Mouse (Mus musculus) hindbrain, embryonic 16.5 days (tissue): Measurements from ENCODE around the gene Tada2b. TPM values are rescaled to one million over a fixed set of nuclear protein-coding genes. Genes with fewer than 3 reads are reported as not detected.
A peak's percentile ranks its signal among the peaks of the same experiment; 100 is the strongest.

Experiments
- ATAC-seq: fragments of 200-750 bp; cut with Nextera tagmentation; 2 replicates; pipeline ENCODE4 v1.8.0; 2017; ENCODE audit warnings: moderate TSS enrichment, moderate library complexity
- H3K27ac ChIP-seq: fragments of 300-500 bp; sonication (generic); 2 replicates; pipeline ENCODE4 v1.5.1; 2014; ENCODE audit warnings: low read depth, mild to moderate bottlenecking, control low read depth, low read length, moderate library complexity
- H3K27me3 ChIP-seq: fragments of 300-500 bp; sonication (generic); replicated peaks from 2 replicates; pipeline ENCODE4 v1.6.1; 2014; ENCODE audit warnings: low read length; ENCODE audit not compliant: control insufficient read depth, insufficient read depth
- H3K36me3 ChIP-seq: fragments of 300-500 bp; sonication (generic); 2 replicates; pipeline ENCODE4 v1.6.1; 2014; ENCODE audit warnings: mild to moderate bottlenecking, low read length, moderate library complexity, mixed read lengths; ENCODE audit not compliant: control insufficient read depth, insufficient read depth
- H3K4me1 ChIP-seq: fragments of 300-500 bp; sonication (generic); 2 replicates; pipeline ENCODE4 v1.6.1; 2014; ENCODE audit warnings: low read depth, low read length; ENCODE audit not compliant: control insufficient read depth, insufficient read depth
- H3K4me2 ChIP-seq: fragments of 300-500 bp; sonication (generic); 2 replicates; pipeline ENCODE4 v1.6.1; 2014; ENCODE audit warnings: mild to moderate bottlenecking, low read length, control low read depth, moderate library complexity
- H3K4me3 ChIP-seq: fragments of 300-500 bp; sonication (generic); 2 replicates; pipeline ENCODE4 v1.5.1; 2014; ENCODE audit warnings: mild to moderate bottlenecking, low read length, control low read depth, moderate library complexity
- H3K9ac ChIP-seq: fragments of 300-500 bp; sonication (generic); 2 replicates; pipeline ENCODE4 v1.6.1; 2014; ENCODE audit warnings: low read depth, mild to moderate bottlenecking, control low read depth, low read length, moderate library complexity
- H3K9me3 ChIP-seq: fragments of 300-500 bp; sonication (generic); 2 replicates; pipeline ENCODE4 v1.6.1; 2014; ENCODE audit warnings: mild to moderate bottlenecking, low read length, moderate library complexity; ENCODE audit not compliant: control insufficient read depth
- WGBS: fragments of 180-500 bp; shearing (Covaris S2); extraction: QIAGEN DNeasy Blood & Tissue Kit; methylation state at CpG from one replicate; pipeline ENCODE4 v1.1.7; 2014; 5-methylcytosine and 5-hydroxymethylcytosine counted together
- polyA plus RNA-seq: library from polyadenylated mRNA; unstranded; fragments of >200 nt; fragmentation: Nextera tagmentation; extraction: Ambion mirVana; gene quantifications from 2 replicates; pipeline ENCODE4 v1.2.1, GENCODE M21; 2015

The Tada2b gene
- polyA plus RNA-seq = 3.0 and 3.6 TPM in 2 replicates

- Histone ChIP-seq H3K4me2 (peak within 1 kb of the TSS; percentile 93), H3K4me1 (peaks cover 39% of the 10 kb centered on the region), H3K9me3 (no peaks in the 10 kb centered on the region), H3K27ac (peak within 1 kb of the TSS; percentile 86), H3K4me3 (peak within 1 kb of the TSS; percentile 94), H3K27me3 (no peaks in the 10 kb centered on the region), H3K9ac (peak within 1 kb of the TSS; percentile 90), H3K36me3 (peaks cover 3% of the 10 kb centered on the region; the same call in 1 of the 2 replicates)
- 0% methylated on average over 65 of the region's 97 CpGs for WGBS
- ATAC-seq = peak; percentile 99
These were observed at the start of gene Tada2b, which contains the start of gene Ccdc96 for GRCm38 (mm10) chr5:36484171-36484990. Tada2b (minus strand) TSS chr5:36484285. Ccdc96 (plus strand) TSS chr5:36484588.

DNA sequence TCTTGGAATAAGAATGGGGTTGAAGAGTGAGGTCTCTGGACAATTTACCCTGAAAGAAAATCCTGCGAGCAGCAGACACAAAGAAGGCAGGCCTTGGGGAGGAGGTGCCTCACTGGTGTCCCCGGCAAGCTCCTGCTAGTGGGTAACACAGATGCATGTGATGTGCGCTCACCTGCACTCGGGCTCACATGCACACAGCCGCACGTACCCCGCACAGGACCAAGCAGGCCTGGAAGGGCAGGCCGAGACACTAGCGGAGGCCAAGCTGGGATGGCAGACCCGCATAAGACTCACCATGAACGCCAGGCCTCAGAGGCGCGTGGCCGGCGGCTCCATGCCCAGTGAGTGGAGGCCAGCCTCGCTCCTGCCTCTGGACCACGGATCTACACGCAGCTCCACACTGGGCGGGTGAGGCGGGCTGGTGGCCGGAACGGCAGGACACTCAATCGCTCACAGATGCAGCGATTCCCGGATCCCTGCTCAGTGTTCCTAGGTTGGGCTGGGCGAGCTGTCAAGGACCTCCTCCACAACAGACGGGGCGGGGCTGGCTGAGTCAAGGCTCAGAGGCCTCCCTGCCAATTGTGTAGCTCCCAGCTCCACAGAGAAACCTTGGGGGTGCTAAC is 46.2 kb upstream of the Tada2b start:
- H3K9me3 ChIP-seq = no peaks in the 10 kb centered on the region
- H3K4me2 ChIP-seq = peak overlapping the region; percentile 77
- peak overlapping the region; percentile 85 for H3K9ac ChIP-seq
- H3K36me3 ChIP-seq = no peaks in the 10 kb centered on the region
- peak overlapping the region; percentile 68 for H3K4me3 ChIP-seq
- WGBS = under 1% methylated on average over 28 of the region's 28 CpGs
- peaks cover 20% of the 10 kb centered on the region for H3K4me1 ChIP-seq
- H3K27me3 ChIP-seq = no peaks in the 10 kb centered on the region
- H3K27ac ChIP-seq = peak overlapping the region; percentile 85
- ATAC-seq = peak; percentile 97

DNA sequence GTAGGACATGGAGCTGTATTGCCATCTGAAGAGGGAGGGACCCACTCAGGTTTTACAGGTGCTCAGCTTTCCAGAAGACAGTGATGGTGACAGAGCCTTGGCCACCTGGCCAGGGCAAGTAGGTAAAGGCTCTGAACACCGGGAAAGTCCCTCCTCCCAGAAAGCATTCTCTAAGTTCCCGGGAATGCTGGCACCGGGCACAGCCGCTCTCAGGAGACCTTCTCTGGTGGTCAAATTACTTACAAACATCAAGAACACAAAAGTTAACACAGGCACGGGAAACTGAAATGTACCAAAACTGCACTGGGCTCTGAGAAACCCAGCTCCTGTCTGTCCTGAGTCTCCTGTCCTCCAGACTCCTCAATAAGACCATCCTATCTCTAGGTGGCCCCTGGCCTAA is 45.6 kb upstream of the Tada2b start:
- Histone ChIP-seq H3K4me1 (peaks cover 20% of the 10 kb centered on the region), H3K9me3 (no peaks in the 10 kb centered on the region), H3K36me3 (no peaks in the 10 kb centered on the region), H3K4me3 (peak overlapping the region; percentile 68), H3K4me2 (peak overlapping the region; percentile 77), H3K27me3 (no peaks in the 10 kb centered on the region), H3K27ac (peak overlapping the region; percentile 85), H3K9ac (peak overlapping the region; percentile 85)
- WGBS = 7% methylated on average over 5 of the region's 5 CpGs
- no peak for ATAC-seq

DNA sequence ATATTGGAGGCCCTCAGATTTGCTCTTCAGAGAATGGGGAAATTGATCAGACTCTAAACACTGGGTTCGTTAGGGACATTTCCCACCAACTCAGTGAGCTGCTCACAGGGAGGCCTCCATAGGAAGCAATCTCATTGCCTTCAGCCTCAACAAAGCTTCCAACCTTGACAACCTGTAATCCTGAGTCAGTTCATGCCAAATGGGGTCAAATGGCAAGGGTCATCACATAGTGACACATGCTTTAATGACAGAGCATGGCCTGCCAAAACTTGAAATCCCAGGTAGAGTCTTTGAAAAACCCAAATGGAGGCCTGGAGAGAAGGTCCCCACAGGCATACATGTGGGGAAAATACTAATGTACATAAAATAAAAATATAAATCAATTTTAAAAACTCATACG is 42.8 kb upstream of the Tada2b start:
- Histone ChIP-seq H3K4me3 (no peak overlapping the region), H3K9me3 (no peaks in the 10 kb centered on the region), H3K27me3 (no peaks in the 10 kb centered on the region), H3K36me3 (no peaks in the 10 kb centered on the region), H3K27ac (no peak overlapping the region), H3K4me1 (peaks cover 20% of the 10 kb centered on the region), H3K4me2 (no peak overlapping the region), H3K9ac (no peak overlapping the region)
- WGBS = 91% methylated on average over 2 of the region's 2 CpGs
- ATAC-seq = no peak

DNA sequence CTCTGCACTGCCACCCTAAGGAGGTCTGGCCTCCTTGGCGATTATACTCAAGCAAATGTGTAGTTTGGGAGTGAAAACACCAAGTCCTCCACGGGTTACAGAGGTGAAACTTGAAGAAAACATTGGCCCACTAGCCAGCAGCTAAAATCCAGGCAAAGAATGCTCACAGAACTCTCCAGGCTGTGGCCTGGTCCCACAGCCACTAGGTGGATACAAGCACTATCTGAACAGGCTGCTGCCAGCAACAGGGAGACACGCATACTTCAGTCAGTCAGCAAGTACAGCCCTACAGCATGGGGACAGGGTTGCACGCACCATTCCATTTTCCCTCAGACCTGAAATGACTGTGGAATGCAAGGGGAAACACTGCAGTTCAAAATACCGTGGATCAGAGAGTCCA is 42.2 kb upstream of the Tada2b start:
- no peak for ATAC-seq
- 83% methylated on average over 5 of the region's 5 CpGs for WGBS
- H3K4me2 ChIP-seq = no peak overlapping the region
- no peaks in the 10 kb centered on the region for H3K9me3 ChIP-seq
- no peak overlapping the region for H3K9ac ChIP-seq
- H3K36me3 ChIP-seq = peaks cover 3% of the 10 kb centered on the region; the same call in 1 of the 2 replicates
- no peak overlapping the region for H3K27ac ChIP-seq
- H3K4me1 ChIP-seq = peaks cover 20% of the 10 kb centered on the region
- H3K27me3 ChIP-seq = no peaks in the 10 kb centered on the region
- H3K4me3 ChIP-seq = no peak overlapping the region

GRCm38 (mm10) chr5:36525216-36525615 is 41.1 kb upstream of the Tada2b start:
- no peak overlapping the region for H3K4me2 ChIP-seq
- H3K4me1 ChIP-seq = peaks cover 20% of the 10 kb centered on the region
- H3K36me3 ChIP-seq = peaks cover 5% of the 10 kb centered on the region; the same call in 1 of the 2 replicates
- H3K27me3 ChIP-seq = no peaks in the 10 kb centered on the region
- H3K9ac ChIP-seq = no peak overlapping the region
- H3K27ac ChIP-seq = no peak overlapping the region
- H3K4me3 ChIP-seq = no peak overlapping the region
- no peak for ATAC-seq
- H3K9me3 ChIP-seq = no peaks in the 10 kb centered on the region
- 85% methylated on average over 2 of the region's 2 CpGs for WGBS

DNA sequence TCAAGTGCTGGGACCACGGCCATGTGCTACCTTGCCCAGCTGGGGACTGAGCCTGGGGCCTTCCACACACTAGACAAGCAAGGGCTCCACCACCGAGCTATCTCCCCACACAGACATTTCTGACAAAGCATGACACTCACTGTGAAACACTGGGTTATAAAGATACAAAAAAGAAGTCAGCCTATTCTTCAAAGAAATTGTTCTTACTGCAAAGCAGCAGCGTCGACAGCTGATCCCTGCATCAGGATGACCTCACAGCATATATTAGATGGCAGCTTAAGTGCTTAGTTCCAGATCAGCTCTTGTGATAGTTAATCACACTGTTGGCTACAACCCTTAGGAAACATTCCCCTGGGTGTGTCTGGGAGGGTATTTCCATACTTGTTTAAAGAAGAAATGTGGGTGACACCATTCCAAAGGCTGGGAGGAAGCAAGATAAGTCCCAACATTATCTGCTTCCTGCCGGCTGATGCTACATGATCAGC is 39.2 kb upstream of the Tada2b start:
- ATAC-seq = no peak
- Histone ChIP-seq H3K27ac (no peak overlapping the region), H3K4me2 (no peak overlapping the region), H3K27me3 (no peaks in the 10 kb centered on the region), H3K4me3 (no peak overlapping the region), H3K36me3 (peaks cover 13% of the 10 kb centered on the region), H3K9ac (no peak overlapping the region), H3K9me3 (no peaks in the 10 kb centered on the region), H3K4me1 (peaks cover 7% of the 10 kb centered on the region)
- WGBS = 88% methylated on average over 5 of the region's 5 CpGs

DNA sequence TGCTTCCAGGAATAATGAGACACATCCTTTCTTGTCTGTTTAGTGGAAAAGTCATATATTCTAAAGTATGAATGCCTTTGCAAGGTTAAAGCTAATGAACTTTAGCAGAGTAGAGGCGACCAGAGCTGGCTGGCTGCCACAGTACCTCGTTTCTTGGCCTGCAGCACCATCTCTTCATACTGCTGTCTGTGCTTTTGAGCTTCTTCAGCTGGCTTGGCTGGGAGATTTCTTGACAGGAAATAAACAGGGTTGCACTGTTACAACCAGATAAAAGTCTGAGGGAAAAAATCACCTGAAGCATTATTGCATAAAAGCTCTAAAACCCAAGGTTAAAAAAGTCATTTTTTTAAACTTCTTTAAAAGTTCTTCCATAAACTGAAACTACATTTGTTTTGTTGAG is 38.7 kb upstream of the Tada2b start:
- Histone ChIP-seq H3K4me2 (no peak overlapping the region), H3K27me3 (no peaks in the 10 kb centered on the region), H3K27ac (no peak overlapping the region), H3K9me3 (no peaks in the 10 kb centered on the region), H3K36me3 (peaks cover 17% of the 10 kb centered on the region), H3K9ac (no peak overlapping the region), H3K4me3 (no peak overlapping the region), H3K4me1 (peaks cover 3% of the 10 kb centered on the region)
- ATAC-seq = no peak
- WGBS = 70% methylated on average over 2 of the region's 2 CpGs

- no peaks in the 10 kb centered on the region for H3K4me1 ChIP-seq
- no peak overlapping the region for H3K4me3 ChIP-seq
- no peaks in the 10 kb centered on the region for H3K9me3 ChIP-seq
- WGBS = 68% methylated on average over 3 of the region's 3 CpGs
- ATAC-seq = peak; percentile 37; the same call in 1 of the 2 replicates
- H3K27me3 ChIP-seq = no peaks in the 10 kb centered on the region
- H3K27ac ChIP-seq = no peak overlapping the region
- H3K9ac ChIP-seq = no peak overlapping the region
- peaks cover 17% of the 10 kb centered on the region for H3K36me3 ChIP-seq
- no peak overlapping the region for H3K4me2 ChIP-seq
These were observed 35.7 kb upstream of the Tada2b start for GRCm38 (mm10) chr5:36519751-36520150.
